Mouse (Mus musculus) forebrain, embryonic 12.5 days (tissue): ENCODE data around the gene Doc2b. TPM values are rescaled to one million over a fixed set of nuclear protein-coding genes. Genes with fewer than 3 reads are reported as not detected.
A peak's percentile ranks its signal among the peaks of the same experiment; 100 is the strongest.

Experiments used
- ATAC-seq: fragments of 200-750 bp; cut with Nextera tagmentation; 2 replicates; pipeline ENCODE4 v1.8.0; 2017; ENCODE audit warnings: moderate TSS enrichment; ENCODE audit not compliant: low FRiP score
- H3K27ac ChIP-seq: fragments of 300-500 bp; sonication (generic); 2 replicates; pipeline ENCODE4 v1.5.1; 2016; ENCODE audit warnings: mild to moderate bottlenecking
- H3K27me3 ChIP-seq: fragments of 300-500 bp; sonication (generic); 2 replicates; pipeline ENCODE4 v1.6.1; 2016; ENCODE audit warnings: mild to moderate bottlenecking
- H3K36me3 ChIP-seq: fragments of 300-500 bp; sonication (generic); replicated peaks from 2 replicates; pipeline ENCODE4 v1.6.1; 2016; ENCODE audit warnings: mild to moderate bottlenecking
- H3K4me1 ChIP-seq: fragments of 300-500 bp; sonication (generic); 2 replicates; pipeline ENCODE4 v1.6.1; 2016
- H3K4me2 ChIP-seq: fragments of 300-500 bp; sonication (generic); 2 replicates; pipeline ENCODE4 v1.6.1; 2016; ENCODE audit warnings: mild to moderate bottlenecking, moderate library complexity
- H3K4me3 ChIP-seq: fragments of 300-500 bp; sonication (generic); replicated peaks from 2 replicates; pipeline ENCODE4 v1.5.1; 2016; ENCODE audit warnings: mild to moderate bottlenecking
- H3K9ac ChIP-seq: fragments of 300-500 bp; sonication (generic); 2 replicates; pipeline ENCODE4 v1.6.1; 2016; ENCODE audit warnings: mild to moderate bottlenecking
- H3K9me3 ChIP-seq: fragments of 300-500 bp; sonication (generic); 2 replicates; pipeline ENCODE4 v1.6.1; 2016
- WGBS: fragments of 180-500 bp; shearing (Covaris S2); methylation state at CpG from one replicate; pipeline ENCODE4 v1.1.7; 2016; 5-methylcytosine and 5-hydroxymethylcytosine counted together
- polyA plus RNA-seq: library from polyadenylated mRNA; unstranded; fragments of >200 nt; fragmentation: Nextera tagmentation; extraction: Ambion mirVana; gene quantifications from 2 replicates; pipeline ENCODE4 v1.2.1, GENCODE M21; 2016

Doc2b gene
- polyA plus RNA-seq, 1 experiment from 2014 or later: 0.26 TPM

DNA sequence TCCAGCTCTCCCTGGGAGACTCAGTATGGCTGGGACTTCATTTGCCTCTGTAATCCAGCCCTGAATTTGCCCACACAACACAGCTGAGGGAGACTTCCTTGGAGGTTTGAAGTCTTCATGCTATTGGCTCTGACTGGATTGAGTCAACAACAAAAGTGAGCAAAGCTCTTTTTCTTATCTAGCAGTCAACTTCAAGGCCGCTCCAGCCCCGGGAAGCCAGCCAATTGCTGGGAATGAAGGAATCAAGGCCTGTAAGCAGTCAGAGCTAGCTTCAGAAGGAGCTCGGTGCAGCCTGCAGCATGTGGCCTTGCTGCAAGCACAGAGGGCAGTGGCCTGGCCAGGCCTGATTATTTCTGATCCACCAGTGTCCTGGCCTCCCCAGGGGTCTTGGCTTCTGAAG, 16.1 kb upstream of the Doc2b start:
- no peaks in the 10 kb centered on the region for H3K36me3 ChIP-seq
- ATAC-seq: no peak
- no peak overlapping the region for H3K9ac ChIP-seq
- no peak overlapping the region for H3K27ac ChIP-seq
- no peak overlapping the region for H3K4me2 ChIP-seq
- 58% methylated on average over 3 of the region's 3 CpGs for WGBS
- H3K4me3 ChIP-seq: no peak overlapping the region
- peaks cover 3% of the 10 kb centered on the region for H3K4me1 ChIP-seq
- peaks cover 3% of the 10 kb centered on the region; the same call in 1 of the 2 replicates for H3K27me3 ChIP-seq
- no peaks in the 10 kb centered on the region for H3K9me3 ChIP-seq

DNA sequence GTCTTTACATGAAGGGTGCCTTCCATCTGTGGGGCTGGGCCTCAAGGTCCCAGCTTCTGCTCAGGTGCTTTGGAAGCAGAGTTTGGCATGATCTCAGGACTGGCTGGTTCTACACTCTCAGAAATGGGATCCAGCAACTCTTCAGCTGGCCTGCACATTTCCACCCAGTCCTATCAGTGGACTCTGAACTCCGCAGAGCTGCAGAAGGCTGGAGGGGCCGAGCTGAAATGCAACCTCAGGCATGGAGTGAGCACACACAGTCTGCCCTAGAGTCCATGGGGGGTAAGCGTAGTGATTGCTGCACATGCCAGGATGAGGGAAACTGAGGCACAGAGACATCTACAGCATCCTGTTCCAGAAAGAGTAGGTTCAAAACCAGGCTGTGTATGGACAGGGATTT, 14.7 kb upstream of the Doc2b start:
- Histone ChIP-seq H3K4me3 (no peak overlapping the region), H3K36me3 (no peaks in the 10 kb centered on the region), H3K4me2 (no peak overlapping the region), H3K27ac (no peak overlapping the region), H3K27me3 (peaks cover 3% of the 10 kb centered on the region; the same call in 1 of the 2 replicates), H3K4me1 (peaks cover 3% of the 10 kb centered on the region), H3K9me3 (no peaks in the 10 kb centered on the region), H3K9ac (no peak overlapping the region)
- 95% methylated on average over 3 of the region's 3 CpGs for WGBS
- ATAC-seq: no peak

DNA sequence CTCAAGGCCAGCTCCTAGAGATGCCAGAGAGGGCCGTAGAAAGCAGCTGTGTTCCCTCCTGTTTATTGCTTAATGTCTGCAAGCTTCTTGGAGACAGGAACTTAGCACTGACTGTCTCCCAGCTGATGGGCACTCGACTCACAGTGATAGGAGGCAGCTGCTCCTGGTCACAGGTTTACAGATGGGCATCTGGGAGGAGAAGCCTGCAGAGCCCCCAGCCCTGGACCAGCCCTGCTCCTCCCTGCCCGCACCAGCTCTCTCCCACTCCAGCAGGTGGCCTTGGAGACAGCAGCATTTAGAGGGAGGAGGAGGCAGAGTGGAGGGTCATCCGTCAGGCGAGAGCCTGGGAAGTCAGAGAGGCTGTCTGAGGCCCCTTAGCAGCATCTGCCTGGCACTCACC, 11.6 kb upstream of the Doc2b start:
- no peak for ATAC-seq
- Histone ChIP-seq H3K4me3 (no peak overlapping the region), H3K27ac (no peak overlapping the region), H3K4me1 (no peaks in the 10 kb centered on the region), H3K27me3 (peaks cover 3% of the 10 kb centered on the region; the same call in 1 of the 2 replicates), H3K9ac (no peak overlapping the region), H3K4me2 (no peak overlapping the region), H3K9me3 (no peaks in the 10 kb centered on the region), H3K36me3 (no peaks in the 10 kb centered on the region)
- WGBS: 57% methylated on average over 5 of the region's 5 CpGs

DNA sequence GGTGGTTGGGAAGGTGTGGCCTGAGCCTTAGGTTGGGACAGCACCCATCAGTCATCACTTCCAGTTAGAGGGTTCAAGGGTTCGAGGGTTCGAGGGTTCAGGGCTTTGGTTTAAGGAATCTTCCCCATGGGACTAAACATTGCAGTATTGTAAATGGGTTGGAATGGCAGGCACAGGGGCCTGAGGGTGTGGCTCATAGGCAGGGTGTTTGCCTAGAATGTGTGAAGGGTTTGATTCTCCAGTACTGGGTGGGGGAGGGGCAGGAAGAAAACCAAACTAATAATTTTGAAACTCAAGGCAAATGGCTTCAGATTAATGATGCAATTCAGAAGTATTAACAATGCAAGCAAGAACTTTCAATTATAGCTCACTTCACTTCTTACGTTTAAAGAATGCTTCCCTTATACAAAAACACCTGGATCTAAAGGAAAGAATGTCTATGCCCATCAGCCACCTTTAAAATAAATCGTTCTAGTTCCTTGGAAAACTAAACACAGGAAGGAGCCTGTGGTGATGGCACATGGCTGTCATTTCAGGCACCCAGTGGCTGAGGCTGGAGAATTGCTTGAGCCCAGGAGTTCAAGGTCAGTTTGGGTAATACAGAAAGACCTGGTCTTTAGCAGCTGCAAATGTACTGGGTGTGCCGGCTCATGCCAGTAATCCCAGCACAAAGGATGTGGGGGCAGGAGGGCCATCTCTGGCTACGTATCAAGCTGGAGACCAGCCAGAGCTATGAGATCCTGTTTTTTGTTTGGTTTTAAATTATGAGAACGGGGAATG, 6.1 kb upstream of the Doc2b start:
- H3K27me3 ChIP-seq: peaks cover 19% of the 10 kb centered on the region
- H3K27ac ChIP-seq: no peak overlapping the region
- no peak overlapping the region for H3K9ac ChIP-seq
- peaks cover 6% of the 10 kb centered on the region; the same call in 1 of the 2 replicates for H3K4me1 ChIP-seq
- H3K4me3 ChIP-seq: no peak overlapping the region
- 83% methylated on average over 7 of the region's 7 CpGs for WGBS
- H3K36me3 ChIP-seq: no peaks in the 10 kb centered on the region
- H3K4me2 ChIP-seq: no peak overlapping the region
- H3K9me3 ChIP-seq: no peaks in the 10 kb centered on the region
- no peak for ATAC-seq

DNA sequence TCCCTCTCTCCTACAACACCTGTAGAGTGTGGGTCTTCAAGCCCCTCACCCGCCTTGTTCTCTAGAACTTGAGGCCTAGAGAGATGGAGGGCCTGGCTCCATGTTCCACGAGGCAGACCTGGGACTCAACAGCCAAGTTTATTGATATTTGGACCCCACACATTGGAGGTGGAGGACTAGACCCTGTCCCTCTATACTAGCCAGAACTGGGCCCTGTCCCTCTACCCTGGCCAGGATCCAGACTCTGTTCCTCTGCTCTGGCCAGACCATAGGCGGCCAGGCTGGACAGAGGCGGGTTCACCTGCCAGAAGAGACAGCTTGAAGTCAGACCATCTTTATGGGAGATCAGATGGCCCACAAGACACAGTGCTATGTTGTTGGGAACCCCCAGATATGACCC, 5.5 kb upstream of the Doc2b start:
- H3K9ac ChIP-seq: no peak overlapping the region
- H3K27me3 ChIP-seq: peaks cover 25% of the 10 kb centered on the region
- ATAC-seq: no peak
- H3K4me3 ChIP-seq: no peak overlapping the region
- no peak overlapping the region for H3K4me2 ChIP-seq
- WGBS: 83% methylated on average over 4 of the region's 4 CpGs
- H3K9me3 ChIP-seq: no peaks in the 10 kb centered on the region
- no peaks in the 10 kb centered on the region for H3K36me3 ChIP-seq
- peaks cover 6% of the 10 kb centered on the region; the same call in 1 of the 2 replicates for H3K4me1 ChIP-seq
- H3K27ac ChIP-seq: no peak overlapping the region

DNA sequence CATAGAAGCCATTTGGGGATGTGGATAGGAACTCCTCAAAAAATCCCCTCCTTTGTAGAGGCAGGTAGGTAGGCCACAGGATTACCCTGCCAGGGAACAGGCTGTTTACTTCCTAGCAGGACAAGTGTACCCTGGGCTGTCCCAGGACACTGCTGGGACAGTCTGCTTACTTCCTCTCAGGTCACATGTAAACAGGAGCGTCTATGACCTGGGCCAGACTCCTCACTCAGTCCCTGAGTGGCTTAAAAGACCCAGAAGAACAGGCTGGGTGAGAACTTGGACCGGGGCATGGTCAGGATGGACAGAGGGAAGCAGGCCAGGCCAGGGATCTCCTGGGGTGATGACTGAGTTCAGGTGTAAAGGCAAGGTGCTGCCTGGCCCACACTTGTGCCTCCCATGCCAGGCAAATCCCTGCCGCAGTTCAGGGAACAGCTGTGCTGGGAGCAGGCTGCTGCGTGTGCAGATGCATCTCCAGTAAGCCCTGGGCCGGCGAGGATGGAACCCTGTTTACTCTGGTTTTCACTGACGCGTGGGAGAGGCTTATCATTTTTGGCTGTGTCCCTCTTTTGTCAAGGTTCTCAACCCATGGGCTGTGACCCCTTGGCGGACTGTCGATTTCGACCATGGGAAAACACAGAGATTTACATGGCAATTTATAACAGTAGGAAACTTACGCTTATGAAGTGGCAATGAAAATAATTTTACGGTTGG, 842 bp upstream of the Doc2b start:
- Histone ChIP-seq H3K4me2 (no peak overlapping the region), H3K9me3 (no peaks in the 10 kb centered on the region), H3K4me1 (peaks cover 27% of the 10 kb centered on the region), H3K36me3 (no peaks in the 10 kb centered on the region), H3K27ac (no peak overlapping the region), H3K4me3 (0 out of 2 replicates have a peak overlapping the region, but pooled peaks have one; percentile 51), H3K27me3 (peaks cover 72% of the 10 kb centered on the region), H3K9ac (no peak overlapping the region)
- WGBS: 77% methylated on average over 13 of the region's 13 CpGs
- ATAC-seq: no peak

DNA sequence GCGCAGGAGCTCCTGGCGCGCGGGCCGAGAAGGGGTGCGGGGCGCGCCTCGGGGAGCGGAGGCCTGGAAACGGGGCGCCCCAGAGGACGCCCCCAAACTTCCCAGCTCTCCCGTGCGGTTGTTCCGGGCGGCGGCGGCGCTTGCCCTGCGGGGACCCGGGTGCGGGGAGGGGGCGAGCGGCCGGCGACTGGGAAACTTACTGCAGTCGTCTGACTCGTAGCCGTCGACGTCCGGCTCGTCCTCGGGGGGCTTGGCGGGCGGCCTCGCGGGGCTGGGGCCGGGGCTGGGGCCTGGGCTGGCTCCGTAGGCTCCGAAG, 570 bp downstream of the Doc2b start:
- Histone ChIP-seq H3K4me2 (peak overlapping the region; percentile 65), H3K27me3 (peaks cover 80% of the 10 kb centered on the region), H3K4me1 (peaks cover 27% of the 10 kb centered on the region), H3K36me3 (no peaks in the 10 kb centered on the region), H3K9me3 (no peaks in the 10 kb centered on the region), H3K9ac (peak overlapping the region; percentile 51), H3K27ac (no peak overlapping the region), H3K4me3 (peak overlapping the region; percentile 51)
- whole genome bisulfite sequencing: under 1% methylated on average over 38 of the region's 42 CpGs
- no peak for ATAC-seq

DNA sequence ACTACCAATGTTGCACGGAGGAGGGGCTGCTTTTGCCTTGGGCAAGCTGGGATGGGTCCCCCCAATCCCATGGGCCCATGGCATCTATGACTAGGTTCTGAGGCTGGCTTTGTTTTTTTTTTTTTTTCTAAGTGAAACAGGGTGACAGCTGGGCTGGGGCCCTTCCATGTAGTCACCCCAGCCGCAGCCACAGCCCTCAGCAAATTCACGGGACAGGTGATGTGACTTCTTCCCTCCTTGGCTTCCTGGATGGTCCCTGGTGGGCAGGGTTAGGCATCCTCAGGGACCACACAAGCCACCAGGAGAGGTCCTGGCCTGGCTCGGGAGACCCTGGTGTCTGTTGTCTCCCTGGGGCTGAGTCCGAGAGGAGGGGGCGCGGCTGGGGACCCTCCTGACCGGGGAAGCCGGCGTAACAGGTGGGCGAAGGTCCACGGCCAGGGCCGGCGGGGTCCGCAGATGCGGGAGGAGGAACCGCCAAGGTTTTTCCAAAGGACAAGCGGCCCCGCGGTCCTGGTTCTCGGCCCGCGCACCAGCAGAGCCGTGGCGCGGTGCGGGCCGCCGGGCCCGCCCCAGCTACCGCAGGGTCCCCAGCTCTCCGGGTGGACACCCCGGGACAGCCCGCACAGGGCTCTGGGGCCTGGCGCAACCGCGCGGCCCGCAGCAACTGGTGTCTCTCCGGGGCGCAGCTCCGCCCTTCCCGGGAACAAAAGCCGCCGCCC, 1.1 kb downstream of the Doc2b start:
- 4% methylated on average over 45 of the region's 45 CpGs for WGBS
- Histone ChIP-seq H3K9ac (peak overlapping the region; percentile 51; the same call in 1 of the 2 replicates), H3K27me3 (peaks cover 85% of the 10 kb centered on the region), H3K36me3 (no peaks in the 10 kb centered on the region), H3K4me2 (peak overlapping the region; percentile 65), H3K9me3 (no peaks in the 10 kb centered on the region), H3K27ac (no peak overlapping the region), H3K4me1 (peaks cover 27% of the 10 kb centered on the region), H3K4me3 (peak overlapping the region; percentile 51)
- ATAC-seq: peak; percentile 39; the same call in 1 of the 2 replicates

DNA sequence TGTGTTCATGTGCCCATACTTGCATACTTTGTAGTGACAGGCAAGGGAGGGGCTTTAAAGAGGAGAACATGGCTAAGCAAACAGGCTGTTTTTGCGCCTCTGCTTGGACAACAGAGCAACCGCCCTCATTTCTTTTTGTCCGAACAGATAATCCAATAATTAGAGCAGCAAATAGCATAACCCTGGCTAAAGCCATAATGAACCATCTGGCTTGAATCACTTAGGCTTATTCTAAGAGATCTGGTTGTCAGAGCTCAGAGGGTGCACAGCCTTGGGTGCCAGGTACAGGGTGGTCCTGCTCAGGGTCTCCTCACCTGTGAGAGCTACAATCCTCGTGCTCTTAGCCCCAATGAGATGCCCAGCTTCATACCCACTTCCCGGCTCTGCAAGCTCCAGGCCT, 2.5 kb downstream of the Doc2b start:
- no peaks in the 10 kb centered on the region for H3K36me3 ChIP-seq
- no peaks in the 10 kb centered on the region for H3K9me3 ChIP-seq
- 71% methylated on average over 5 of the region's 5 CpGs for WGBS
- no peak for ATAC-seq
- H3K9ac ChIP-seq: no peak overlapping the region
- peaks cover 21% of the 10 kb centered on the region for H3K4me1 ChIP-seq
- no peak overlapping the region for H3K27ac ChIP-seq
- H3K27me3 ChIP-seq: peaks cover 84% of the 10 kb centered on the region
- H3K4me2 ChIP-seq: no peak overlapping the region
- no peak overlapping the region for H3K4me3 ChIP-seq

DNA sequence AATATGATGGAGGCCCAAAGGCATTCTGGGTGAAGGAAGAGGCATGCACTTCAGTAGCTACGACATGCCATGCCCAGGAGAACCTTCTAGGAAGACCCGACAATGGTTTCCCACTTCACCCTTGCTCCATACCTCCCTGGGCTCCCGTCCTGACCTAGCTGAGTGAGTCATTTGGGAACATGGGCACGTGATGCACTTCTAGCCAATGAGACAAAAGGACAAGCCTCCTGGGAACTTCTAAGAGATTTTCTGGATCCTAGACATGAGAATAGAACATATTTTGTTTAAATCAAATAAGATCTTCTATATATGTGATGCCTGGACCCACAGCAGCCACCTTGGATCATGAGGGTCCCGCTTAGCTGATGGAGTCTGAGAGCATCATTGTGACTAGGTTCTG, 3.3 kb downstream of the Doc2b start:
- 77% methylated on average over 5 of the region's 5 CpGs for WGBS
- H3K27me3 ChIP-seq: peaks cover 76% of the 10 kb centered on the region
- no peak overlapping the region for H3K4me2 ChIP-seq
- peaks cover 21% of the 10 kb centered on the region for H3K4me1 ChIP-seq
- ATAC-seq: no peak
- no peak overlapping the region for H3K9ac ChIP-seq
- H3K9me3 ChIP-seq: no peaks in the 10 kb centered on the region
- H3K36me3 ChIP-seq: no peaks in the 10 kb centered on the region
- H3K4me3 ChIP-seq: no peak overlapping the region
- H3K27ac ChIP-seq: no peak overlapping the region

DNA sequence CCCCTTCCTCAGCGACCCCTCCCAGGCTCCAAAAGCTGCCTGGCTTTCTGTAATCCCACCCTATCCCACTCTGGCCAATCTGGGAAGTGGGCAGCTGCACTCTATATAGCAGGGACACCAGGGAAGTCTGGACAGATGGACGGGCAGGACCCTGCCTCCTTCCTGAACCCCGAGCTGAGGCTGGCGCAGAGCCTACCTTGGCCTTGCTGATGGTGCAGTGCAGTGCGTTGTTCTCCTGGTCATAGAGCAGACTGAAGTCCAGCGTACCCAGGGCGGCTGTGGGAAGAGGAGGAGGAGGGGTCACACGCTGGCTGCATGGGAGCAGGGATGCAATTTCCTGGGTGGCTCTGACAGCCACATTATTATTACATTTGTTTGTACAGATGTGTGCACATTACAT, 10.0 kb downstream of the Doc2b start:
- 79% methylated on average over 8 of the region's 8 CpGs for WGBS
- ATAC-seq: no peak
- Histone ChIP-seq H3K36me3 (no peaks in the 10 kb centered on the region), H3K4me2 (no peak overlapping the region), H3K9me3 (no peaks in the 10 kb centered on the region), H3K4me3 (no peak overlapping the region), H3K27me3 (peaks cover 10% of the 10 kb centered on the region), H3K4me1 (no peaks in the 10 kb centered on the region), H3K9ac (no peak overlapping the region), H3K27ac (no peak overlapping the region)

DNA sequence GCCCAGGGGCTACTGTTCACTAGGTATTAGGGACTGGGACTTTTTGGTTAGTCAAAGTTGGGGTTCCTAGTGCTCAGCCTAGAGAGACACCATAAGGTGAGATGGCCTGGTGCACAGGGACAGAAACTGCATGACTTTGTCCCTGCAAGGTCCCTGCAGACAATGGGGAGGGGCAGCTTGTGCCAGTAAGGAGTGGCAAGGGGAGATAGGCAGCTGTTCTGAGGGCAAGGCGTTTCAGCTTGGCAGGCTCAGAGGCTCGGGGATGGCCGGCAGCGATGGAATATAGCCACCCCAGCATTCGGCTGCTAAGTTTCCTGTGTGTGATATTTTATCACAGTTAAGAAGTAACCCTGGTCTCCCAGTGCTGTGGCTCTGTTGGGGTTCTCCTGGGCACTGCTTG, 12.1 kb downstream of the Doc2b start:
- ATAC-seq: no peak
- H3K9ac ChIP-seq: no peak overlapping the region
- no peaks in the 10 kb centered on the region for H3K4me1 ChIP-seq
- WGBS: 89% methylated on average over 5 of the region's 5 CpGs
- H3K36me3 ChIP-seq: no peaks in the 10 kb centered on the region
- H3K9me3 ChIP-seq: no peaks in the 10 kb centered on the region
- H3K27ac ChIP-seq: no peak overlapping the region
- no peak overlapping the region for H3K4me2 ChIP-seq
- no peak overlapping the region for H3K4me3 ChIP-seq
- H3K27me3 ChIP-seq: no peaks in the 10 kb centered on the region
